Mouse (Mus musculus): ENCODE data around the gene Dlgap1.

Dlgap1 gene

DNA sequence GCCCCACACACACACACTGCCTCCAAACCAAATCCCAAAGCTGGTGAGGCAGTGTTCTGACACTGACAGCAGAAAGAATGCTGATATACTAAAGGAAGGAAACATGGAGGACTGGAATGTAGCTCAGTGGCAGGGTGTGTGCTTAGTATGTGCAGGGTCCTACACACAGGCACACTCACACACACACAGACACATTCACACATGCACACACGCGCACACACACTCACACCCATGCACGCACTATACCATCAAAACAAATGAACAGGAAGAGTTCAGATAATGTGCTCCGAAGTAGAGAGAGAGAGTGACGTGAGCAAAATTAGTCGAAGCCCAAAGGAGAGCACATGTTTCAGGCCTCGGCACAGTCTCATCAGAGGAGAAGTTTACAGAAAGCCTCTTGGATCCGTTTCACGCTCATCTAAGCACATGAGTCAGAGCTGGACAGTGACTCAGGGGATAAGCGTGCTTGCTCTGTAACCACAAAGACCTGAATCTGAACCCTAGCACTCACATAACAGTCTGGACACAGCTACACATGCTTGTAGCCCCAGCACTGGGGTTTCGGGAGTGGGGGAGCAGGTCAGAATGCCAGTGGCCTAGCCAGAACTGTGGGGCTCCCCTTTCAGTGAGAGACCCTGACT is 750.9 kb downstream of the Dlgap1 start:
- no peak for DNase-seq (ENCODE audit: low read depth, low spot score)

DNA sequence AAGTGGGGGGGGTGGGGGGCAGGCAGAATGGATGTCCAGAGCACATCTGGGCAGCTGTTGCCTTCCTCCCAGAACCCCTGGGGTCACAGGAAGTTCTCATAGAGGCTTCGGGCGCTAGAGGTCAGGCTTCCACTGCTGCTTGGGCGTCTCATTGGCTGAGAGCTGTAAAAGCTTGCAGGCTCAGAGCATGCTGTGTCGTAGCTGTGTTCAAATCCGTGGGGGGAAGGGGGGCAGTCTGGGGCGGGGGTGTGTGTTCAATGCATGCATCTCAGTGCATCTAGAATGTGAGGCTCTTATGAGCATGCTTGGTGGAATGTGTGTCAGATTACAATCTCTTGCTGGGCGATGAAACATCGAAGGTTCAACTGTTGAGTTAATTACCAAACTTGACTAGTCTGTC is 751.9 kb downstream of the Dlgap1 start:
- peak; percentile 87 for DNase-seq (ENCODE audit: low read depth, low spot score)

DNA sequence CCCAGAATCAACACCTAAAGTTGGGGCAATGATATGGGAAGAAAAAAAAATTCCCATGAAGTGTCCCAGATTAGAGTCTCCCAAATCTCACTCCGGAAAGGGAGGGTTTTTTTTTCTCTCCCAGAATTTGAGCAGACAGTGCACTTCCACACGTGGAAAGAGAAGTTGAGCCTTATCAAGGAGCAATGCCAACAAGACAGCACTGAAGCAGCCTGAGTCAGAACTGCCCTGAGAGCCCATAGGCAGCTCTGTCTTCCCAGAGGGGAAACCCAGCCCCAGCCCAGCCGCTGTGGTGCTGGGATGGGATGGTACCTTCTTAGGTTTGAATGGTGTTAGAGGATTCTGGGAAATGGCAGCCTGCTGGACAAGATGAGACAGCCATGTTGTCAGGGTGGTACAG is 753.3 kb downstream of the Dlgap1 start:
- no peak for DNase-seq (ENCODE audit: low read depth, low spot score)

GRCm38 (mm10) chr17:70728719-70729281 is 759.9 kb downstream of the Dlgap1 start:
- no peak for DNase-seq (ENCODE audit: low read depth, low spot score)

DNA sequence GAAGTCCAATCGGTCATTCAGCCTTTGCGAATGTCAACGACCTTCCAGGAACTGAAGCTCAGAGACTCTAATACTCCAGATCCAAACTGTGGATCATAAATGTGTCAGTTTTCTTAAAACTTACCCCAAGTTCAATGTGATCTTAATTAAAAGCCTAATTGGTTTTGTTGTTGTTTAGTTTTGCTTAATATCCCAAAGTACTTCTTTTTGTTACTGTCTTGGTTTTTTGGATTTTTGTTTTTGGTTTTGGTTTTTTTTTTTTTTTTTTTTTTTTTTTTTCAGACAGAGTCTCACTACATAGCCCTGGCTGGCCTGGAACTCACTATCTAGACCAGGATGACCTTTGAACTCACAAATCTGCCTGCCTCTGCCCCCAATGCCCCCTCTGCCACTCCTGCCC is 765.9 kb downstream of the Dlgap1 start:
- no peak for DNase-seq (ENCODE audit: low read depth, low spot score)

GRCm38 (mm10) chr17:70735396-70735795 is 766.5 kb downstream of the Dlgap1 start:
- peak; percentile 65 for DNase-seq (ENCODE audit: low read depth, low spot score)

GRCm38 (mm10) chr17:70737424-70737823 is 768.6 kb downstream of the Dlgap1 start:
- DNase-seq (ENCODE audit: low read depth, low spot score), result peak; percentile 93

DNA sequence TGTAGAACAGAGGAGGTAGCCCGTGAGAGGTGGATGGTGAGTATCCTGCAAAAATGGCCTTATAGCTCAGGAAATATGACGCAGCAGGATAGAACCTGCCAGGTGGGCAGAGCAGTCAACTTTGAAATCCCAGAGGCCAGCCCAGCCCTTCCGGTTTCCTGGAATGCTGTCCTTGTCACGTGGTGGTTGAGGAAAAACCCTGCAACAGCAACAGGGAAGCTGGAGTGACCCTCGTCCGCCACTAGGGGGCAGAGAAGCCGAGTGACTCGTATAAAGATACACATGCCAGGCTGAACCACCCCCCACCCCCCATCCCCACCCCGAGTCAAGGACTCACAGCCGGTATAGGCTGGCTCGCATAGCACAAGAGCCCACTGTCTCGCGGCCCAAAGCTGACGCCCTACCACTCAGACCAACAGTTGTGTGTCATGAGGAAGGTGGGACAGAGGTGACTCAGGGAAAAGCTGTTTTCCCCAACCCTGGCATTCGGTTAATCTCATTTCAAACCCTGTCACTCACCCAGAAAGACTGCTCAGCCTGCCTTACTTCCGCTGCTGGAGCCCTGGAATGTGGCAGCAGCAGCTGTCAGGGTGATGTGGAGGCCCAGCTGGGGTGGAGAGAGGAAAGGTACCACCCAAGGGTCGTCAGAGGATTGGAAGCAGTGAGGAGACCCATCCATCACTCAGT is 769.4 kb downstream of the Dlgap1 start:
- DNase-seq (ENCODE audit: low read depth, low spot score), result peak; percentile 98

- no peak for DNase-seq (ENCODE audit: low read depth, low spot score)
These were observed 770.5 kb downstream of the Dlgap1 start for GRCm38 (mm10) chr17:70739346-70739745.

- no peak for DNase-seq (ENCODE audit: low read depth, low spot score)
These were observed 772.8 kb downstream of the Dlgap1 start for GRCm38 (mm10) chr17:70741696-70742095.

GRCm38 (mm10) chr17:70744570-70745153 is 775.8 kb downstream of the Dlgap1 start:
- DNase-seq (ENCODE audit: low read depth, low spot score), result no peak

DNA sequence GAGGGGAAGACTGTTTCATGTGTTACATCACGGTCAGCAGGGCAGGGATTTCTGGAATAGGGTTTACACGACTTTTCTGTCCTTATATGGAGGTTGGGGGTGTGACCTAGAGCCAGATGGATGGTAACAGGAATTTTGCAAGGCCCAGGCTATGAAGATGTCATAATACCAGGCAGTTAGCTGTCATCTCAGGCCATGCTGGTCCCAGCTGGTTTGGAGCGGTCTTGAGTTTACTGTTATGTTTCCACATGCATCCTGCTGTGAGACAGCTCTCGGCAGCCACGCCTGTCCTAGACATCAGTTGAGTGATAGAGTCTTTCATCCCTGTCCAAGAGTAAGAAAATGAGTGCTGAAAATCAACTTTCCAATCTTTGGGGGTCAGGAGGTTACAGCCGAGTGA is 776.5 kb downstream of the Dlgap1 start:
- DNase-seq (ENCODE audit: low read depth, low spot score), result no peak

DNA sequence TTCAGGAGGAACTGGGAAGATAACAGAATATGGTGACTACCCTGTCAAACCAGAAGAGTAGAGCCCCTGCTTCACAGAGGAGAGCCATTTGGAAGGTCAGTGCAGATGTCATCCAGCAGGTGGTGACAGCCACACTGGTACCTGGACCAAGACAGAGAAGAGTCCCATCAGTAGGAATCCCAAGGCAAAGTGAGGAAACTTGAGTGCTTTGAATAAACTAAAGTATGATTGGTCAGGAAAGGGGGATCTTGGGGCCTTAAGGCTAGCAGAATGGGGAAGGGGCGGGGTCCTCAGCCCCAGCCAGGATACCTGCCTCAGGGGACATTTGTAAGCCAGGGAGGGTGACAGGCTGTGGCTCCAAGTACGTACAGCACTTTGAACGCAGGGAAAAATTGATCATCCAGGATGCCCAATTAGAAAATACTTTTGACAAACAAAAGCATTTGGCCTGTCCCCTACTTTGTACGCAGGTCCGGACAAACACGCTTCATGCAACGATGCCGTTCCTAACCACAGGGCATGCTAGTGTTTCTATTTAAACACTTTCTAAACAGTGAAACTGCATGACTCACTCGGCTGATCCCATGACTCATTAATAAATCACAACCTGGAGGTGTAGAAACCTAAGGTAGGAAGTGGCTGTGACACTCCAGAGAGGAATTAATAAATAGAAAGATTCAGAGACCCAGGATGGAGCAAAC is 777.7 kb downstream of the Dlgap1 start:
- DNase-seq (ENCODE audit: low read depth, low spot score), result peak; percentile 72

DNA sequence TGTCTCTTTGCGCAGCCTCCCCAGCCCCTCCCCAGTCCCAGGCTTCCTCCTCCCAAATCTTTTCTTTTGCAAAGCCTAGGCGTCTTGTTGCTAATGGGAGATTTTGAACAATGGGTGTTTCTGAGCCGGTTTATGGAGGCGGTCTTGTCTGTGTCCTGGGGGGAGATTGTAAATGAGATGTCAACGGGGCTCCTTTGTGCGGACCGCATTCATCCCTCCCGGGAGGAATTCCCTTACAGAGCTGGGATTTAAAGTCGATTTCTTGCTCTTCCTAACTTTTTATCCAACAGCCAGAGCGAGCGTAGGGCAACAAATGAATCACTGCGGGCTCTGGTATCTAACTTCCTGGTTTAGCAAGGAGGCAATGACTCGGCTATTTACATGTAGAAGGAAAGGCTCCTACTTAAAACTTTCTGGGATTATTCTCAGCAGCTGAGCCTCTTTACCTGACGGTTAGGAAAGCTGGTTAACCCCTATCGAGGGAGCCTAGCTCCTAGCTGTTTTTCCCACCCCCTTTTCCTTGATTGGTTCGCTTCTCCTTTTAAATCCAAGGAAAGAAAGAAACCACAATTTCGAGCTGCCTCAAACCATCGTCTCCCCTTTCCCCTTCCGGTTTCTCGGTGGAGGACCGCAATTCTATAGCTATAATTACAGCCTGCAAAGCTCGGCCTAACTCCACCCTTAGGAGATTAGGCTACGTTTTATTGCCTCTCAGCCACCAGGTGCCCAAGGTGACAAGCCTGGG is 779.0 kb downstream of the Dlgap1 start:
- peak; percentile 98 for DNase-seq (ENCODE audit: low read depth, low spot score)

GRCm38 (mm10) chr17:70748476-70748830 is 779.6 kb downstream of the Dlgap1 start:
- no peak for DNase-seq (ENCODE audit: low read depth, low spot score)

GRCm38 (mm10) chr17:70748964-70749650 is 780.2 kb downstream of the Dlgap1 start:
- DNase-seq (ENCODE audit: low read depth, low spot score), result no peak

DNA sequence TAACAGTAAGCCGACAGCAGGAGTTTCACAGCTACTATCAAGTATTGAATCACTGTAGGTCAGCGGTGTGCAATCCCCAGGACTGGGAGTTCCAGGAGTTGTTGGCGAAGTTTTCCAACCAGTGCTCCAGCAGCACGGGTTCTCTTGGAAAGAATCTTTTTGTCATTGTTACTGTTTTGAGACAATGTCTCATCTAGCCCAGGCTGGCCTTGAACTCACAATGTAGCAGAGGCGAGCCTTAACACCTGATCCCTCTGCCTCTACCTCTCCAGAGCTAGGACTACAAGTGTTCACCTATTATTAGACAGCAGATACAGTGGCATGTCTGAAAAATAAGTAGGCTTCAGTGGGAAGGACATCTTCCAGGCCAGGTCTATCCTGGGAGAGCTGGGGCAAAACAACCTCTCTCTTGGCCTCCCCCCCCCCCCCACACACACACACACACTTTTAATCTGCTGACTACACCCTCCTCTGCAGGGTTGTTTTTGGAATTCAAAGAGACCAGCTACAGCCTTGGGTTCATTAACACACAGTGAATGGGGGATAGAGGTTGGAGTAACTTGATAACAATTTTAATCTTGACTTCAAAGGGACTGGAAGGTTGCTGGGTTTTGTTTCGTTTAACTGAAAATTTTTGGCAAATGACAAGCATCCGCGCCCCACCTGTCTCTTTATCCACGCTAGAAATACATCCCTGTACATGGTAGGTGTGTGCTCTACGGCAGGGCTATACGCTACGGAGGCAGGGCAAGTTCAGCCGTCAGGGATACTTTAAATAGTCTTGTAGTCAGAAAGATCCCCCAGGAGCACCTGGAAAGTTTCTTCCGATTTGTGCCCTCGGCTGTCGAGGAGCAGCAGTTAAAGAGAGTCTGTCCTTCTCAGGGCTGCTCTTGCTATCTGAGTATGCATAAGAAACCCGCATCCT is 781.6 kb downstream of the Dlgap1 start:
- peak; percentile 86 for DNase-seq (ENCODE audit: low read depth, low spot score)

GRCm38 (mm10) chr17:70751161-70751651 is 782.3 kb downstream of the Dlgap1 start:
- DNase-seq (ENCODE audit: low read depth, low spot score), result peak; percentile 93

DNA sequence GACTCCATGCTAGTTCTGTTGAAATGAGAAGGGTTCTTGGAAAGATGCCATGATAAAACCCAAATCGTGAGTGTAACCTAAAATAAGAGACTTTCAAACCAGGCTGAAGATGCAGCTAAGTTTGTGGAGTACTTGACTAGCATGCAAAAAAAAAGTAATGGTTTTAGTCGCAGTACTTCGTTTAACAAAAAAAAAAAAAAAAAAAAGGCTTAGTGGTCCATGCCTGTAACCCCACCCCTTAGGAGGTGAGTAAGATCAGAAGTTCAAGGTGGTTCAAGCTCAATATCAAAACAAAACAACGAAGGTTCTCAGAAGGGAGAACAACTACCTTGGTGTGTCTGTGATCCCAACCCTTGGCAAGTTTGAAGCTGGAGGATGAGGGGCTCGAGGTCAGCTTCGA is 782.8 kb downstream of the Dlgap1 start:
- DNase-seq (ENCODE audit: low read depth, low spot score), result no peak

Data from R1 (cell line).